Mouse (Mus musculus) limb, embryonic 14.5 days (tissue): ENCODE data around the gene Igtp. TPM values are rescaled to one million over a fixed set of nuclear protein-coding genes. Genes with fewer than 3 reads are reported as not detected.
"Not testable (repeated sequence)": the region's sequence is repeated elsewhere in the genome, so short reads cannot be mapped to it uniquely, and the experiment has no call there.

Experiments used
- ATAC-seq: fragments of 200-750 bp; cut with Nextera tagmentation; 2 replicates; pipeline ENCODE4 v1.8.0; 2017; ENCODE audit warnings: low read depth, moderate number of reproducible peaks, moderate TSS enrichment; ENCODE audit not compliant: low FRiP score
- DNase-seq: peaks from one replicate; pipeline ENCODE4 v3.0.0-alpha.2; 2015; ENCODE audit warnings: low spot score
- H3K27ac ChIP-seq: fragments of 300-500 bp; sonication (generic); replicated peaks from 2 replicates; pipeline ENCODE4 v1.5.1; 2014; ENCODE audit warnings: low read depth, mild to moderate bottlenecking, low read length, moderate library complexity, mixed read lengths
- H3K27me3 ChIP-seq: fragments of 300-500 bp; sonication (generic); 2 replicates; pipeline ENCODE4 v1.6.1; 2014; ENCODE audit warnings: low read length, mixed read lengths; ENCODE audit not compliant: control insufficient read depth, insufficient read depth
- H3K36me3 ChIP-seq: fragments of 300-500 bp; sonication (generic); 2 replicates; pipeline ENCODE4 v1.6.1; 2014; ENCODE audit warnings: mild to moderate bottlenecking, low read length, moderate library complexity, mixed read lengths; ENCODE audit not compliant: control insufficient read depth, insufficient read depth
- H3K4me1 ChIP-seq: fragments of 300-500 bp; sonication (generic); 2 replicates; pipeline ENCODE4 v1.6.1; 2014; ENCODE audit warnings: antibody characterized with exemption, low read length, mixed read lengths; ENCODE audit not compliant: control insufficient read depth, insufficient read depth
- H3K4me2 ChIP-seq: fragments of 300-500 bp; sonication (generic); replicated peaks from 2 replicates; pipeline ENCODE4 v1.6.1; 2014; ENCODE audit warnings: low read depth, mild to moderate bottlenecking, low read length, moderate library complexity; ENCODE audit not compliant: severe bottlenecking
- H3K4me3 ChIP-seq: fragments of 300-500 bp; sonication (generic); replicated peaks from 2 replicates; pipeline ENCODE4 v1.5.1; 2014; ENCODE audit warnings: low read length
- H3K9ac ChIP-seq: fragments of 300-500 bp; sonication (generic); 2 replicates; pipeline ENCODE4 v1.6.1; 2014; ENCODE audit warnings: mild to moderate bottlenecking, low read depth, low read length, moderate library complexity; ENCODE audit not compliant: severe bottlenecking
- H3K9me3 ChIP-seq: fragments of 300-500 bp; sonication (generic); 2 replicates; pipeline ENCODE4 v1.6.1; 2016; ENCODE audit warnings: low read length; ENCODE audit not compliant: control insufficient read depth
- POLR2A ChIP-seq: fragments of 200-500 bp; IDR thresholded peaks from 2 replicates; pipeline ENCODE4 v1.8.0; 2012; ENCODE audit warnings: inconsistent platforms, mild to moderate bottlenecking, moderate library complexity, borderline replicate concordance; ENCODE audit not compliant: insufficient read depth, insufficient read length; ENCODE audit errors: extremely low read depth
- WGBS: fragments of 180-500 bp; shearing (Covaris S2); extraction: QIAGEN DNeasy Blood & Tissue Kit; methylation state at CpG from one replicate; pipeline ENCODE4 v1.1.7; 2014; 5-methylcytosine and 5-hydroxymethylcytosine counted together
- polyA plus RNA-seq, 2 experiments: library from polyadenylated mRNA; depleted of rRNA in 1 of 2; stranded (reverse) in 1 of 2; unstranded in 1 of 2; fragments of >200 nt; fragmentation: Nextera tagmentation in 1 of 2; extraction: Ambion mirVana in 1 of 2; gene quantifications; 2 replicates each; pipeline versions ENCODE4 v1.2.1 to v1.2.3; 2012 to 2014

Igtp gene
- polyA plus RNA-seq, 2 experiments, result 3.6 to 5.2 TPM

- 56% methylated on average over 16 of the region's 16 CpGs for WGBS
These were observed 31.1 kb downstream of the Igtp start for GRCm38 (mm10) chr11:58230396-58230910.

GRCm38 (mm10) chr11:58231156-58231555, 31.8 kb downstream of the Igtp start:
- DNase-seq, result no peak
- no peak overlapping the region for H3K4me2 ChIP-seq
- no peak for ATAC-seq

More at GRCm38 (mm10) chr11:58230396-58230910, 31.1 kb downstream of the Igtp start:
- no peaks in the 10 kb centered on the region for H3K27me3 ChIP-seq
- H3K4me3 ChIP-seq, result no peak overlapping the region
- H3K9me3 ChIP-seq, result no peaks in the 10 kb centered on the region
- H3K27ac ChIP-seq, result no peak overlapping the region
- no peak overlapping the region for H3K4me2 ChIP-seq
- no peak overlapping the region for H3K9ac ChIP-seq
- ATAC-seq (no peak), DNase-seq (no peak)
- H3K36me3 ChIP-seq, result no peaks in the 10 kb centered on the region
- H3K4me1 ChIP-seq, result no peaks in the 10 kb centered on the region
- TF ChIP-seq POLR2A, result no peak

GRCm38 (mm10) chr11:58234551-58234950, 35.2 kb downstream of the Igtp start:
- H3K27me3 ChIP-seq, H3K4me1 ChIP-seq, H3K4me2 ChIP-seq, DNase-seq, H3K9me3 ChIP-seq, H3K27ac ChIP-seq, H3K36me3 ChIP-seq, H3K9ac ChIP-seq, H3K4me3 ChIP-seq, ATAC-seq: not testable (repeated sequence)
- WGBS, result 86% methylated on average over 3 of the region's 3 CpGs

More at GRCm38 (mm10) chr11:58231156-58231555, 31.8 kb downstream of the Igtp start:
- WGBS, result 77% methylated on average over 8 of the region's 8 CpGs
- H3K9me3 ChIP-seq, result no peaks in the 10 kb centered on the region
- no peaks in the 10 kb centered on the region for H3K4me1 ChIP-seq
- no peak for TF ChIP-seq POLR2A
- H3K9ac ChIP-seq, result no peak overlapping the region
- no peak overlapping the region for H3K4me3 ChIP-seq
- no peaks in the 10 kb centered on the region for H3K27me3 ChIP-seq
- no peaks in the 10 kb centered on the region for H3K36me3 ChIP-seq
- no peak overlapping the region for H3K27ac ChIP-seq

GRCm38 (mm10) chr11:58235152-58235551, 35.8 kb downstream of the Igtp start:
- Histone ChIP-seq H3K27ac (no peak overlapping the region), H3K4me2 (no peak overlapping the region), H3K4me1 (0 out of 2 replicates have a peak, but pooled peaks cover 4% of the 10 kb centered on the region), H3K27me3 (no peaks in the 10 kb centered on the region), H3K9ac (no peak overlapping the region), H3K4me3 (no peak overlapping the region), H3K36me3 (no peaks in the 10 kb centered on the region), H3K9me3 (no peaks in the 10 kb centered on the region)
- DNase-seq (no peak), ATAC-seq (no peak)
- TF ChIP-seq POLR2A, result no peak
- WGBS, result 16% methylated on average over 6 of the region's 6 CpGs

GRCm38 (mm10) chr11:58238840-58239791, 39.8 kb downstream of the Igtp start:
- peak overlapping the region; percentile 68 for H3K4me2 ChIP-seq
- H3K27me3 ChIP-seq, result no peaks in the 10 kb centered on the region
- no peaks in the 10 kb centered on the region for H3K9me3 ChIP-seq
- H3K36me3 ChIP-seq, result no peaks in the 10 kb centered on the region
- H3K27ac ChIP-seq, result no peak overlapping the region
- TF ChIP-seq POLR2A, result no peak
- WGBS, result 2% methylated on average over 37 of the region's 37 CpGs
- H3K4me3 ChIP-seq, result peak overlapping the region; percentile 36
- peak overlapping the region; percentile 40; the same call in 1 of the 2 replicates for H3K9ac ChIP-seq
- ATAC-seq, result peak; percentile 57
- peak; percentile 64 for DNase-seq
- H3K4me1 ChIP-seq, result 0 out of 2 replicates have a peak, but pooled peaks cover 4% of the 10 kb centered on the region
